ENCODE assay signal across 8 mouse cellular contexts in genomic region chr2:119047849-119048248, GRCm38 (mm10). TPM values are rescaled to one million over a fixed set of nuclear protein-coding genes. Genes with fewer than 3 reads are reported as not detected.
DNase-seq lines count a peak whose midpoint lies in the region; ATAC-seq and TF ChIP-seq lines count a peak whose summit lies in the region.

No protein-coding gene starts in this region.

- peak overlapping the region; percentile 84 for H3K9ac ChIP-seq in kidney, embryonic 16.5 days (replicated peaks; ENCODE audit: low read length)
- H3K9ac ChIP-seq in intestine, postnatal 0 days (ENCODE audit: low read depth, low read length): peak overlapping the region; percentile 78
- H3K9ac ChIP-seq in neural tube, embryonic 14.5 days (replicated peaks; ENCODE audit: low read depth, low read length): peak overlapping the region; percentile 47; the same call in 1 of the 2 replicates

- no peak for DNase-seq in kidney, postnatal 25 days
- DNase-seq in embryonic facial prominence, embryonic 10.5 days (ENCODE audit: low spot score): no peak
- no peak for DNase-seq in ovary, postnatal 10 days (ENCODE audit: low spot score)
- DNase-seq in cerebellum, adult 8-10 months: no peak
- no peak for DNase-seq in testis, postnatal 10 days (ENCODE audit: low spot score)

- H3K4me3 ChIP-seq in kidney, embryonic 16.5 days (ENCODE audit: low read length): peak overlapping the region; percentile 91
- H3K4me3 ChIP-seq in embryonic facial prominence, embryonic 10.5 days: peak overlapping the region; percentile 88
- H3K4me3 ChIP-seq in intestine, postnatal 0 days (ENCODE audit: low read depth, low read length): peak overlapping the region; percentile 90
- H3K4me3 ChIP-seq in neural tube, embryonic 14.5 days (ENCODE audit: low read depth, low read length): peak overlapping the region; percentile 69

- H3K4me1 ChIP-seq in kidney, embryonic 16.5 days (ENCODE audit: insufficient read depth, low read length): peaks cover 10% of the 10 kb centered on the region
- peaks cover 21% of the 10 kb centered on the region for H3K4me1 ChIP-seq in embryonic facial prominence, embryonic 10.5 days
- H3K4me1 ChIP-seq in intestine, postnatal 0 days (replicated peaks; ENCODE audit: control insufficient read depth, insufficient read depth, low read length): 0 out of 2 replicates have a peak, but pooled peaks cover 9% of the 10 kb centered on the region
- no peaks in the 10 kb centered on the region for H3K4me1 ChIP-seq in neural tube, embryonic 14.5 days (ENCODE audit: control insufficient read depth, insufficient read depth, low read length)

- H3K9me3 ChIP-seq in kidney, embryonic 16.5 days (ENCODE audit: low read length): no peaks in the 10 kb centered on the region
- no peaks in the 10 kb centered on the region for H3K9me3 ChIP-seq in embryonic facial prominence, embryonic 10.5 days
- H3K9me3 ChIP-seq in intestine, postnatal 0 days (ENCODE audit: control insufficient read depth): no peaks in the 10 kb centered on the region
- no peaks in the 10 kb centered on the region for H3K9me3 ChIP-seq in neural tube, embryonic 14.5 days (ENCODE audit: control insufficient read depth, low read length)

- no peaks in the 10 kb centered on the region for H3K27me3 ChIP-seq in kidney, embryonic 16.5 days (ENCODE audit: insufficient read depth, low read length)
- no peaks in the 10 kb centered on the region for H3K27me3 ChIP-seq in embryonic facial prominence, embryonic 10.5 days (replicated peaks; ENCODE audit: low read depth, poor library complexity, severe bottlenecking)
- no peaks in the 10 kb centered on the region for H3K27me3 ChIP-seq in intestine, postnatal 0 days (replicated peaks; ENCODE audit: control insufficient read depth, insufficient read depth, low read length)
- no peaks in the 10 kb centered on the region for H3K27me3 ChIP-seq in neural tube, embryonic 14.5 days (ENCODE audit: control insufficient read depth, insufficient read depth, low read length)

- ATAC-seq in kidney, embryonic 16.5 days (ENCODE audit: low FRiP score, low TSS enrichment): no peak
- ATAC-seq in intestine, postnatal 0 days: no peak
- ATAC-seq in neural tube, embryonic 14.5 days (ENCODE audit: low read depth): no peak

- peak overlapping the region; percentile 63 for H3K4me2 ChIP-seq in kidney, embryonic 16.5 days (replicated peaks; ENCODE audit: low read depth, low read length)
- peak overlapping the region; percentile 70 for H3K4me2 ChIP-seq in intestine, postnatal 0 days (replicated peaks; ENCODE audit: low read depth)
- peak overlapping the region; percentile 52 for H3K4me2 ChIP-seq in neural tube, embryonic 14.5 days (ENCODE audit: low read depth, low read length)

- no peak overlapping the region; the same call in 1 of the 2 replicates for H3K27ac ChIP-seq in kidney, embryonic 16.5 days (ENCODE audit: low read length)
- H3K27ac ChIP-seq in embryonic facial prominence, embryonic 10.5 days (replicated peaks): peak overlapping the region; percentile 94
- no peak overlapping the region for H3K27ac ChIP-seq in intestine, postnatal 0 days (ENCODE audit: low read depth, low read length)
- H3K27ac ChIP-seq in neural tube, embryonic 14.5 days (ENCODE audit: low read depth, low read length): no peak overlapping the region

- TF ChIP-seq CTCF in intestine, postnatal 0 days (IDR thresholded peaks at IDR 0.05; ENCODE audit: low read depth): no peak

- H3K36me3 ChIP-seq in kidney, embryonic 16.5 days (ENCODE audit: insufficient read depth, low read length): no peaks in the 10 kb centered on the region
- 0 out of 2 replicates have a peak, but pooled peaks cover 6% of the 10 kb centered on the region for H3K36me3 ChIP-seq in embryonic facial prominence, embryonic 10.5 days (replicated peaks)
- H3K36me3 ChIP-seq in intestine, postnatal 0 days (ENCODE audit: control insufficient read depth, insufficient read depth): no peaks in the 10 kb centered on the region
- no peaks in the 10 kb centered on the region for H3K36me3 ChIP-seq in neural tube, embryonic 14.5 days (ENCODE audit: control insufficient read depth, insufficient read depth, low read length)

- 11% methylated on average over 4 of the region's 4 CpGs for WGBS in kidney, embryonic 16.5 days
- WGBS in embryonic facial prominence, embryonic 10.5 days: 26% methylated on average over 4 of the region's 4 CpGs
- WGBS in intestine, postnatal 0 days: 13% methylated on average over 4 of the region's 4 CpGs
- WGBS in neural tube, embryonic 14.5 days: 10% methylated on average over 4 of the region's 4 CpGs

RNA-seq across cellular contexts. Expression of gene Knl1, which starts 0.9 kb away (rescaled TPM):
- polyA plus RNA-seq in kidney, embryonic 16.5 days (2015; fragmentation: Nextera tagmentation; extraction: Ambion mirVana): 38.3 and 47.0 TPM in 2 replicates
- 54.0 and 58.3 TPM in 2 replicates for polyA plus RNA-seq in embryonic facial prominence, embryonic 10.5 days (2016; fragmentation: Nextera tagmentation; extraction: Ambion mirVana)
- 12.0 and 15.2 TPM in 2 replicates for polyA plus RNA-seq in intestine, postnatal 0 days (2015; fragmentation: Nextera tagmentation; extraction: Ambion mirVana)
- polyA plus RNA-seq in neural tube, embryonic 14.5 days (2014; fragmentation: Nextera tagmentation; extraction: Ambion mirVana): 2.9 and 4.9 TPM in 2 replicates

RNA-seq across cellular contexts. Expression of gene Rpusd2, which starts 13.3 kb away (rescaled TPM):
- 4.5 and 5.3 TPM in 2 replicates for polyA plus RNA-seq in kidney, embryonic 16.5 days (2015; fragmentation: Nextera tagmentation; extraction: Ambion mirVana)
- polyA plus RNA-seq in embryonic facial prominence, embryonic 10.5 days (2016; fragmentation: Nextera tagmentation; extraction: Ambion mirVana): 7.3 and 8.0 TPM in 2 replicates
- polyA plus RNA-seq in intestine, postnatal 0 days (2015; fragmentation: Nextera tagmentation; extraction: Ambion mirVana): 1.2 and 1.5 TPM in 2 replicates
- polyA plus RNA-seq in neural tube, embryonic 14.5 days (2014; fragmentation: Nextera tagmentation; extraction: Ambion mirVana): 4.1 and 4.4 TPM in 2 replicates

RNA-seq across cellular contexts. Expression of gene Ccdc32, which starts 18.7 kb away (rescaled TPM):
- 23.3 and 26.9 TPM in 2 replicates for polyA plus RNA-seq in kidney, embryonic 16.5 days (2015; fragmentation: Nextera tagmentation; extraction: Ambion mirVana)
- 19.9 and 20.5 TPM in 2 replicates for polyA plus RNA-seq in embryonic facial prominence, embryonic 10.5 days (2016; fragmentation: Nextera tagmentation; extraction: Ambion mirVana)
- polyA plus RNA-seq in intestine, postnatal 0 days (2015; fragmentation: Nextera tagmentation; extraction: Ambion mirVana): 55.9 and 59.5 TPM in 2 replicates
- 36.3 and 38.5 TPM in 2 replicates for polyA plus RNA-seq in neural tube, embryonic 14.5 days (2014; fragmentation: Nextera tagmentation; extraction: Ambion mirVana)
